Mouse (Mus musculus) bone marrow, adult 2 months (tissue): ENCODE measurements around the gene Slc2a9. TPM values are rescaled to one million over a fixed set of nuclear protein-coding genes. Genes with fewer than 3 reads are reported as not detected.

Experiments
- H3K27ac ChIP-seq: fragments of 200-500 bp; 2 replicates; pipeline ENCODE4 v1.5.1; 2012; ENCODE audit warnings: low read depth, mild to moderate bottlenecking, control low read depth, inconsistent platforms, low read length; ENCODE audit not compliant: control insufficient read depth, poor library complexity, insufficient read depth
- H3K4me1 ChIP-seq: fragments of 200-500 bp; 2 replicates; pipeline ENCODE4 v1.6.1; 2011; ENCODE audit warnings: low read length; ENCODE audit not compliant: control insufficient read depth, insufficient read depth
- H3K4me3 ChIP-seq: fragments of 200-500 bp; replicated peaks from 2 replicates; pipeline ENCODE3; 2011; ENCODE audit warnings: mild to moderate bottlenecking, low read depth, low read length, control low read depth; ENCODE audit not compliant: control insufficient read depth
- CTCF ChIP-seq: fragments of 200-500 bp; IDR thresholded peaks from 2 replicates; pipeline ENCODE4 v1.5.1; 2011; ENCODE audit warnings: low read length, control low read depth; ENCODE audit not compliant: control insufficient read depth, insufficient read depth
- POLR2A ChIP-seq: fragments of 200-500 bp; IDR thresholded peaks from 2 replicates; pipeline ENCODE4 v1.6.1; 2011; ENCODE audit warnings: low read depth, mild to moderate bottlenecking, control low read depth, low read length, borderline replicate concordance; ENCODE audit not compliant: control insufficient read depth
- WGBS: fragments of 180-500 bp; shearing (Covaris S2); methylation state at CpG from one replicate; pipeline ENCODE4 v1.1.7; 2018; 5-methylcytosine and 5-hydroxymethylcytosine counted together
- polyA plus RNA-seq: library from polyadenylated mRNA; stranded (reverse); fragments of >200 nt; gene quantifications from 2 replicates; pipeline ENCODE4 v1.2.4, GENCODE M21; 2011; ENCODE audit warnings: low replicate concordance; ENCODE audit not compliant: missing spikeins, insufficient read depth, insufficient read length

Gene Slc2a9
- polyA plus RNA-seq, 1 experiment: 11.1 TPM

DNA sequence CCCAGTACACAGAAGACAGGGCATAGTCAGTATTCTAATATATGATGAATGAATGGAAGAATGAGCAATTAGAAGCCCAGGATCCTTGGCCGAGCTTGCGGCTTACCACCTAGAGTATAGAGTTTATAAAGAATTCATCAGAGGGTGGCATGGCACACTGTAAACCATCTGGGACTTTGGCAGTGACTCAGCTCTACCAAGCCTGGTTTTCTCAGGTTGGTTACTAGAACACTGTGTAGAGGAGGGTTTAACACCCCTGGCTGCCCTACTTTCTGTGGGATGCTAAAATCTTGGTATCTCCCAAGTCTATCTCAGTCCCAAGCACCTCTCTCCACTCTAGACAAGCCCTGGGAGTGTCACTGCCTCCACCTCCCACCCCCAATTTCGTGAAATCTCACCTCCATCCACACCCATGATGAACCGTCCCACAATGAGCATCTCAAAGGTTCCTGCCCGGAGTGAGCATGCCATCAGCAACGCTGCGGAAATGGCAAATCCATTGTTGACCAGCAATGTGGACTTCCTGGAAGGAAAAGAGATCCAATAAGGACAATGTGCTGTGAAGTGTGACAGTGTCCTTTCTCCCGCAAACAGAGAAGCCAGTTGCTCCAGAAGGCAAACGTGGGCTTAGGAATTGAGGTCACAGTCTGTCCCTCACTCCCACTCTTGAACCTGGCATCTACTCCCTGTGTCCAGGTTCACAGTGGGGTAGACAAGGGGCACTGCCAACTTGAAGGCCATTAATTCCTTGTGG is 62.5 kb downstream of the Slc2a9 start:
- 85% methylated on average over 9 of the region's 9 CpGs for WGBS
- TF ChIP-seq POLR2A: no peak
- no peak for TF ChIP-seq CTCF
- Histone ChIP-seq H3K27ac (no peak overlapping the region), H3K4me3 (no peak overlapping the region), H3K4me1 (no peaks in the 10 kb centered on the region)

DNA sequence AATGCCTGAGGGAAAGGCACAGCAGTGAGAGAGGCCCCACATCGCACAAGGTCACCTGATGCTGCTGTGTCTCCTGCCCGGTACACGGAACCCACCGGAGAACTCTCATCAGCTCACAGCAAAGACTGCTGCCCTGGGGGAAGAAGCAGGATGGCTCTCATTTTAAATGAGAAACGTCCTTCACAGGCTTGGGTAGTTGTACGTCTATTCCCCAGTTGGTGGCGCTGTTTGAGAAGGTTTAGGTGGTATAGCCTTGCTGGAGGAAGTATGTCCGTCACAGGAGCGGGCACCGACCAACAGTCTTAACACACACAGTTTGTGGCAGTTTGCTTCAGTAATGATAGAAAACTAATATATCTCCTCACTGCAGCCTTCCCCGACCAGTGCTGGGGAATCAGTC is 66.3 kb downstream of the Slc2a9 start:
- Histone ChIP-seq H3K27ac (no peak overlapping the region), H3K4me3 (no peak overlapping the region), H3K4me1 (no peaks in the 10 kb centered on the region)
- TF ChIP-seq CTCF (no peak), POLR2A (no peak)
- WGBS: 89% methylated on average over 11 of the region's 11 CpGs

DNA sequence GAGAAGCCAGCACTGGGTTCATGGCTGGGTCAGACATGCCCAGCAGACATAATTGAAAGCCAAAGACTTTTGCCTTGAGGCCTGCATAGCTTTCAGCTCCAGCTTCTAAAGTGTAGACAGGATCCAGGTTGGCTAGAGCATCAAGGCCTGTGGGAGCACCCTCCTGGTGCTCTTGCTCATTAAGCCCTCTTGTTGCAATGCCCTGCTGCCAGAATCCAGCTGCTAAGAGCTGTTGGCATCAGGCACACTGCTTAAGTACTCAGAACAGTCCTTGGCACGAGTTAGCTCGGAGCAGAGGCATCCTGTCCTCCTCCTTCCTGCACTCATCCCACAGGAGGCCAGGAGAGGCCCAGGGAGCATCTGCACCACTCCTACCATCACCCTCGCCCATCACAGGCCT is 68.1 kb downstream of the Slc2a9 start:
- 73% methylated on average over 3 of the region's 3 CpGs for WGBS
- TF ChIP-seq CTCF (no peak), POLR2A (no peak)
- Histone ChIP-seq H3K4me1 (no peaks in the 10 kb centered on the region), H3K27ac (no peak overlapping the region), H3K4me3 (no peak overlapping the region)

DNA sequence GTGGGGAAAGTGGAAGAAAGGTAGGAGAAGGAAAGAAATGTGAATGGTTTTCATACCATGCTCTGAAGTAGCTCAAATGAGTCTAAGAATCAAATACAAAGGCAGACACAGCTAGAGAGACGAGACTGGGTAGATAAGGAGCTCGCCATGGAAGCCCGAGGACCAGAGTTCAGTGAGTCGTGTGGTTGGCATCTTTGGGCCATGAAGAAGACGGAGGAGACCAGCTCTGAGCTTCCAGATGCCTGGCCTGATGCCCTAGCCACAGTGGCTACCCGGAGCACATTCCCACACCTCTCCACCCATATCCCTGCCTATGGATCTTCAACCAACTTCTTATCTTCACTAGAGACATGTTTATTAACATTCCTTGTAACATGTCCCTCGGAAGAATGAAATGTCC is 71.7 kb downstream of the Slc2a9 start:
- Histone ChIP-seq H3K4me1 (no peaks in the 10 kb centered on the region), H3K27ac (no peak overlapping the region), H3K4me3 (no peak overlapping the region)
- TF ChIP-seq POLR2A (no peak), CTCF (no peak)
- 82% methylated on average over 7 of the region's 7 CpGs for WGBS

DNA sequence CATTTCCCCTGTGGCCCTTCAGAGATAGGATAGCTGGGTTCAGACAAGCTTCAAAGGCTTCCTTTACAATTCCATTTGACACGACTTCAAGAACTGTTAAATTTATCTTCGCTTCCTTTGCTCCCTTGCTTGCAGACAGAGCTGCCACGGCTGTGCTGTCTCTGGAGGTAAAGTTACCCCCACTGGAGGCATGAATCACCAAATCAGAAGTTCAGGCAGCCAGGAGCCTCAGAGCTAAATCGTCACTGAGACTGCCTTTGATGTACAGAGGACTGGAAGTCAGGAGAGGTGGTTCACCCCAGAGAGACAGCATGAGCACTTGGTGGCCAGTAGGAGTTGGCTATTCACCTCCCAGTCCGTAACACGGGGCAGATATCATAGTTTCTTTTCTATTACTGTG is 73.8 kb downstream of the Slc2a9 start:
- WGBS: 69% methylated on average over 6 of the region's 6 CpGs
- TF ChIP-seq CTCF (no peak), POLR2A (no peak)
- H3K4me1 ChIP-seq: no peaks in the 10 kb centered on the region

DNA sequence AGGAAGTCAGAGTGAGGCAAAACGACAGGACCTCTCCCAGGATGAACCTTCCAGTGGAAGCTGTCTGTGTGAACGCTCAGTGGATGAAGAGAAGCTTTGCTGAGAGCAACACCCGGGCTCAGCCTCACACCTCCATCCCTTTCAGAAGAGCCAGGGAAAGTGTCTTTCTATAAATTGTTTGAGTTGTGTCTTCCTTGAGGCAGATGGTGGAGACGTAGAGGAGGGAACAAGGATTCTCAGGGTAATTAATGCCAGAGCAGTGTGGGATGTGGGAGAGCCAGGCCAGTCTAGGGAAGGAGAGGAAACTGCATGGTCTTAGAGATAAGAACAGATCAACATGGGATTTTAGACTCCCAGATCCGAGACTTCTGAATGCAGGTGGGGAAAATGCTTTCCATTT is 75.2 kb downstream of the Slc2a9 start:
- no peak overlapping the region for H3K4me3 ChIP-seq
- 66% methylated on average over 5 of the region's 5 CpGs for WGBS
- H3K4me1 ChIP-seq: no peaks in the 10 kb centered on the region
- no peak overlapping the region for H3K27ac ChIP-seq
- TF ChIP-seq POLR2A: no peak
- TF ChIP-seq CTCF: no peak

More for the DNA sequence above, 73.8 kb downstream of the Slc2a9 start:
- Histone ChIP-seq H3K27ac (no peak overlapping the region), H3K4me3 (no peak overlapping the region)

DNA sequence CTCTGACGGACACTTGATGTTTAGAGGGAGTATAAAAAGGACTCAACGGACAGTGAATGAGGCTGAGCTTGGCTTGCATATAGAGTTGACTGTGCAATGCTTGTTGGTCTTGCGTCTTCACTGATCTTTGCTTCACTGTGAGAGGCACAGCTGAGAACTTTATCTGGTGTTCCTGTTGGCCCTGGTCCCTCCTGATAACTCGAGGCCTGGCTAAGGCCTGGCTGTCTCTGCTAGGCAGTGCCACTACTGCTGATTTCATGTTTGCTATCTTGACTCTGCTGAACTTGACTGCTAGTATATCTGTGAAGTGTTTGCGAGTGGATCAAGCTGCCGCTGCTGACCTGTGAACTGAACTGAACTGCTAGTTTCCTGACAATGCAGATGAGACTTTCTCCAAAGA is 77.4 kb downstream of the Slc2a9 start:
- H3K4me1 ChIP-seq: no peaks in the 10 kb centered on the region
- TF ChIP-seq POLR2A (no peak), CTCF (no peak)
- H3K4me3 ChIP-seq: no peak overlapping the region
- no peak overlapping the region for H3K27ac ChIP-seq
- WGBS: 76% methylated on average over 6 of the region's 6 CpGs

DNA sequence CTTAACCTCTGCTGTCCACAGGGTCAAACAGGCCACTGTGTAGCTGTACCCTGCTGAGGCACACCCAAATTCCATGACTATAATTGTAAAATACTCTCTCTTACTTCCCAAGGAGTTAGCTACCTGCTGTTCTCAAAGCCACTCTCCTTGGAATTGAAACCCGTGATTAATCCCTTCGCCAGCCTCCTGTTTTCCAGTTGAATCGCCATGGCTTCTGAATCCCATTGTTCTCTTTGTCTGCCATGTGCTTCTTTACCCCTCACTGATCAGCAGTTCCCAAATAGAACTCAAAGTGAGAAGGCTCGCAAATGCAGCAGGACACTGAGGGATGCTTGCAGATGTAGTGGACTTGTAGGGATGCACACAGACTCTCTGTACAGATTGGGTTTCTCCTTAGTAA is 80.5 kb downstream of the Slc2a9 start:
- H3K27ac ChIP-seq: no peak overlapping the region
- H3K4me3 ChIP-seq: no peak overlapping the region
- H3K4me1 ChIP-seq: no peaks in the 10 kb centered on the region
- TF ChIP-seq POLR2A (no peak), CTCF (no peak)
- WGBS: 82% methylated on average over 4 of the region's 4 CpGs

DNA sequence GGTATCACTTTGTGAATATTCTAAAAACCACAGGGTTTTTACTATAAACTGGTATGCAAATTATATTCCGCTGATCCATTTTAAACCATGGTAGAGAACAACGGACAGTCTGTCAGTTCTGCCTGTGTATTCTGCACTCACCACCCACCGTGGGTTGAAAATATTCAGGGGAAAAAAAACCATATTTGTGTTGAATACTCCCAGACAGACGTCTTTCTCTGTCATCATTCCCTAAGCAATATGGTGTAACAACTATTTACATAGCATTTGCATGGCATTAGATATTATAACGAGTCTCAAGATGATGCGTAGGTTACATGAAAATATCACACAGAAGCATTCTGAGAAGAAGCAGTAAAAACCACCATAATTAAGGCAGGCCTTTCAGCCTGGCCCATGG is 84.1 kb downstream of the Slc2a9 start:
- Histone ChIP-seq H3K27ac (no peak overlapping the region), H3K4me3 (no peak overlapping the region), H3K4me1 (no peaks in the 10 kb centered on the region)
- 82% methylated on average over 6 of the region's 6 CpGs for WGBS
- TF ChIP-seq POLR2A: no peak
- TF ChIP-seq CTCF: no peak
